Mouse (Mus musculus) heart, postnatal 36 days (tissue): ENCODE data around the gene Oscp1. TPM values are rescaled to one million over a fixed set of nuclear protein-coding genes. Genes with fewer than 3 reads are reported as not detected.

Experiments used
- DNase-seq, 2 experiments: peaks; one replicate each; pipeline ENCODE4 v3.0.0; 2021 to 2022
- intact Hi-C: fragments of 180-260 bp; cut with DNase I; formaldehyde crosslinking; loops from one replicate; pipeline ENCODE4 v1.15.1; 2025
- total RNA-seq, 2 experiments: library from RNA; stranded (reverse); gene quantifications; 2 replicates each; pipeline ENCODE4 v1.2.3; 2021

Oscp1 gene
- total RNA-seq, 2 experiments from 2014 or later = 2.5 to 2.7 TPM

DNA sequence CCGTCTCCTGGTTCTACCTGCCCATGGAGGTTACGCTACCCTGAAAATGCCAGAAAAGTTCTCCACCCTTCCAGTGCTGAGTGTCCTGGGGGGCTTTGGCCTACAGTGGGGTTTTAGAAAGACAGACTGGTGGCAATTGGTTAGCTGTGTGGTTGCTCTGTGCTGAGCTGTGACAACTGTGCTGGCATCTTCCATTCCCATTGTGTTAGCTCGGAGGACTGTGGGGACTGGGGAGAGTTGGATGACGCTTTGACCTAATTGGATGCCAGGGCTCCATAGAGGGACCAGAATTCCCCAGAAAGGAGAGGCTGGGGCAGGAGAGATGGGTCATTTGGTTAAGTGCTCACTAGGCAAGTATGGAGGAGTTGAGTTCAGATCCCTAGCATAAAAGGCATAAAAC, 75.9 kb downstream of the Oscp1 start:
- intact Hi-C loops = no loop called here
- DNase-seq = no peak

GRCm38 (mm10) chr4:126134639-126135038, 76.3 kb downstream of the Oscp1 start:
- no peak for DNase-seq
- intact Hi-C loops = no loop called here

DNA sequence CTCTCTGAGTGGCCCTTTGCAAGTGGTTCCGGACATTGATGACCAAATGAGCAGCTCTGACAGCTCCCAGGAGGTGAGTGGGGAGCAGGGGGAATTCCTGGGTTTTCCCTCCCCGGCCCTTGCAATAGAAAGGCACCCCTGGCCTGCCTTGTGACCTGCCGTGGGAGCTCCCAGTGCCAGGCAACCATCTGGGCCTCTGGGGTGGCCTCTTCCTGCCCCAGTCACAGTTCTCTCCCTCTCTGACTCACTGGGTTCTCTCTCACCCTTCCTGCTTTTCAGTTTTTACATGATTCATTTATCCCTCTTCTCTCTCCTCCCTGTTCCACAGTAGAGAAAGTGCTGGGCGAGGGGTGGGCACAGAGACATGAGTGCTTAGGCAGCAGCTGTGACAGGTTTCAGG, 79.4 kb downstream of the Oscp1 start:
- intact Hi-C loops = no loop called here

DNA sequence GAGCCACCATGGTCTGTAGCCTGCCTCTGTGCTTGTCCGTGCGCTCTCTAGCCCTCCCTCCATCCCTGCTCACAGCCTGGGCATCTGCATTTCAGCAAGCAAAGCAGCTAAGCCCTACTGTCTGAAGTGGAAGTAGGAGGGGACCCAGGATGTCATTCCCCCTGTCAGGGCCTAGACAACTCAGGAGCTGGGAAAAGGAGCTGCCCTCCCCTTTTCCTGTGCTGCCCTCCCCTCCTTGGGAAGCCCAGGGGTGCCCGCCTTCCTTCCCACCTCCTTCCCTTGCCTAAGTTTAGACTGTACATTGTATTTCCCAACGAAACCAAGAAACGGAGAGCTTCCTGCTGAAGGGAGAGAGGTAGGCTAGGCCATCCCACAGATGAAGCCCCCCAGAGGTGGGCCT, 82.7 kb downstream of the Oscp1 start:
- intact Hi-C loops = no loop called here
- no peak for DNase-seq

More for the DNA sequence above, 79.4 kb downstream of the Oscp1 start:
- DNase-seq = no peak

Other genes with a start within 250 kb of the Oscp1 start
- gene Csf3r, start 34.0 kb upstream of the Oscp1 start, total RNA-seq = 1 to 10 TPM in 1 of 2 experiments, under 1 TPM in 1; 1.00 to 1.6 TPM
- 10 to 100 TPM; 79.5 to 82.5 TPM for gene Mrps15, start 11.6 kb upstream of the Oscp1 start, total RNA-seq
- 10 to 100 TPM; 14.5 to 16.4 TPM for gene Lsm10, start 38.1 kb downstream of the Oscp1 start, total RNA-seq
- gene Stk40, start 45.4 kb downstream of the Oscp1 start, total RNA-seq = 10 to 100 TPM; 33.6 to 41.5 TPM
- 10 to 100 TPM; 15.7 to 16.2 TPM for gene Eva1b, start 89.2 kb downstream of the Oscp1 start, total RNA-seq
- 1 to 10 TPM; 2.4 to 3.6 TPM for gene Sh3d21, start 104.9 kb downstream of the Oscp1 start, total RNA-seq
- 100 to 1,000 TPM; 119 to 123 TPM for gene Thrap3, start 144.2 kb downstream of the Oscp1 start, total RNA-seq
- gene Map7d1, start 197.8 kb downstream of the Oscp1 start, total RNA-seq = 100 to 1,000 TPM; 248 to 259 TPM
- 10 to 100 TPM; 45.9 to 46.3 TPM for gene Trappc3, start 203.8 kb downstream of the Oscp1 start, total RNA-seq
- under 1 TPM; 0.61 to 0.62 TPM for gene Col8a2, start 228.2 kb downstream of the Oscp1 start, total RNA-seq